Mouse (Mus musculus): ENCODE results near the gene Bmp6. TPM values are rescaled to one million over a fixed set of nuclear protein-coding genes. Genes with fewer than 3 reads are reported as not detected.

Gene Bmp6
- total RNA-seq (2021), result 10 to 100 TPM in 1 of 2 experiments, 1 to 10 TPM in 1; 8.9 to 11.6 TPM
- long read RNA-seq, experiment 1, transcript Bmp6-201 (7 exons, 3,593 nt), result major isoform, 6 of 6 reads
- long read RNA-seq, experiment 1, partial matches to known transcripts, result 0 of 6 reads
- long read RNA-seq, experiment 1, other reads (novel, unspliced or antisense), result 0 of 6 reads
- long read RNA-seq, experiment 2, transcript Bmp6-201 (7 exons, 3,593 nt), result major isoform, 24 of 31 reads
- long read RNA-seq, experiment 2, partial matches to known transcripts, result 6 of 31 reads
- long read RNA-seq, experiment 2, other reads (novel, unspliced or antisense), result 1 of 31 reads

- DNase-seq (ENCODE audit: low spot score in 2 of 2), result peak; percentile 22 to 53
Measured at GRCm38 (mm10) chr13:38344713-38345430, at the start of gene Bmp6. Gene Bmp6, plus strand, starts transcription at chr13:38345107.

GRCm38 (mm10) chr13:38296166-38296565 is 48.7 kb upstream of the Bmp6 start:
- DNase-seq (ENCODE audit: low spot score in 2 of 2), result no peak

DNA sequence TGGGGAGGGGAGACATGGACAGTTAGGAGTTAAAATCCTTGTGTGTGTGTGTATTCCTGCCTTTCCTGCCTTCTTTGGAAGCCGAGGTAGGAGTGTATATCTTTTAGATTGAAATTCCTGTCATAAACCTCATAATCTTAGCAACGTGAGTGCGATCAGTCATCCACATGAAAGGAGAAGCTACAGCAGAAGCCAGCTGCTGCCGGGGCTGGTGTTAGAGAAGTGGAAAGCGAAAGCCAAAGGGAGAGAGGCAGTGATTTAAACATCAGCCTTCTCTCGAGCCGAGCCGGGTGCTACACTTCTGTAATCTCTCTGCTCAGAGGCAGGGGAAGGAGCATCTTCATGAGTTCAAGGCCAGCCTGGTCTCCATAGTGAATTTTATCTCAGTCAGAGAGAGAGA is 48.3 kb upstream of the Bmp6 start:
- no peak for DNase-seq (ENCODE audit: low spot score in 2 of 2)

DNA sequence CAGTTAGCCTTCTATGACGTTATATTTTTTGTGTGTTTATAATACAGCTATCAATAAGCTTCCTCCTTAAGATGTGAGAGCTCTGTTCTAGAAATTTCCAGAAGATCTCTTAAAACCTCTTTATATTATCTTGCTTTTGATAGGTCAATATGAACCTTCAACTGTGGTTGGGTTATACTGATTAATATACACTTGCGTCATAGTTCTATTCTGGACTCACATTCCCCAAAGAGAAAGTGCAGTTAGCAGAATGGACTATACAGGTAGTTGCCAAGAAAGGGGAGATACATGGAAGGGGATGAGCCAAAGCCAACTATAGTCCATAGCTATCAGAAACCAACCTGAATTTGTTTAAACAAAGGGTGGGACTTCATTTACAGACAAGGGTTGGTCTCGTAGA is 33.8 kb upstream of the Bmp6 start:
- DNase-seq (ENCODE audit: low spot score in 2 of 2), result no peak

- DNase-seq (ENCODE audit: low spot score in 2 of 2), result no peak
Measured at GRCm38 (mm10) chr13:38312357-38313040, 32.4 kb upstream of the Bmp6 start.

DNA sequence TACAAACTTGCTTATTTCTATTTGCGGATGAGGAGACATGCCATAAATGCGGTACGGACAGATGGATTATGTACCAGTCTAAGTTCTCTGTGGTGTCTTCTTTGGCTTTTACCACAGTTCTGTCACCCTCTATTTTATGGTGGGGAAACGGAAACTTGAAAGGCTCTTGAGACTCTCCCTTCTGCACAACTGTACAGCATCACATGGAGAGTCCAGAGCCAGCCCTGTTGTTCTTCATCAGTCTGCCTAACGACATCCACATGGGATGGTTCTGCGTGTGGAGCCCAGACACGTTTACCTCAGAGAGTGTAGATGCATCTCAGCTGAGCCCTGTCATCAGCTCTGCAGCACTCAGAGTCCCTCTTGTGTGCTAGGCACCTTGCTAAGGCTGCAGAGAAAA is 30.3 kb upstream of the Bmp6 start:
- DNase-seq (ENCODE audit: low spot score in 2 of 2), result no peak

DNA sequence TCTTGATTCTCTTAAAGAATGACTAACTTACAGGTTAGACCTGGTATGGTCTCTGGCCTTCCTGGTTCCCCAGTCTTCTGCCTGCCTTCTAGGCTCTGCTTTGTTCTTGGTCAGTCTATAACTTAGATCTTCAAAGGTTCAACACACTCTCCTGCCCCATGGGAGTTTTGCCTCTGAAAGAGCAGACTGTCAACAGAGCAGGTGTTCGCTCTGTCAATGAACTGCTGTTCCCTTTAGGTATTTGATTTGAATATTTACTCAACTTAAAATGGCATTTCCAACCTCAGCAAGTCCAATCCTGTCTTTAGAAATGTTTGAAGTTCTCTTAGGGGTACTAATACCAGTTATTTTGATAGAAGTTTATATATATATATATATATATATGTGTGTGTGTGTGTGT is 26.5 kb upstream of the Bmp6 start:
- DNase-seq (ENCODE audit: low spot score in 2 of 2), result no peak

GRCm38 (mm10) chr13:38320354-38320753 is 24.6 kb upstream of the Bmp6 start:
- no peak for DNase-seq (ENCODE audit: low spot score in 2 of 2)

GRCm38 (mm10) chr13:38324452-38324851 is 20.5 kb upstream of the Bmp6 start:
- no peak for DNase-seq (ENCODE audit: low spot score in 2 of 2)

GRCm38 (mm10) chr13:38327377-38327776 is 17.5 kb upstream of the Bmp6 start:
- no peak for DNase-seq (ENCODE audit: low spot score in 2 of 2)

DNA sequence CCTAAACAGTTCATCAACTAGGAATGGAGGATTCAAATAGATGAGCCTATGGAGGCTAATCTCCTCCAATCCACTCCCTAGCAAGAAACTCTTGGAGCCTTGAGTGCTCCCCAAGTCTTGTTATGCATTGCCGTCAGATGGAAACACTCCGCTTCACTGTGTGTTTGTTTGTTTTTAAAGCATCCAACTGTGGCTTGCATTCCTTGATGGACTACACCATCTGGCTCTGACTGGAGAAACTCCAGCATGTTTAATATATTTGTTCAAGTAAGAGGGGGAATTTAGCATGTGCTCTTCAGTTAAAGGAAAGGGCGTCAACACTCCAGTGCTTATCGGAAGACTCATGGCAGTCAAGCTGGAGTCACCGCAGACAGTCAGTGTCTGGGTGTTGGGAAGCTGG is 11.4 kb upstream of the Bmp6 start:
- DNase-seq (ENCODE audit: low spot score in 2 of 2), result no peak

GRCm38 (mm10) chr13:38342598-38342997 is 2.3 kb upstream of the Bmp6 start:
- DNase-seq (ENCODE audit: low spot score in 2 of 2), result peak; percentile 14 to 32

DNA sequence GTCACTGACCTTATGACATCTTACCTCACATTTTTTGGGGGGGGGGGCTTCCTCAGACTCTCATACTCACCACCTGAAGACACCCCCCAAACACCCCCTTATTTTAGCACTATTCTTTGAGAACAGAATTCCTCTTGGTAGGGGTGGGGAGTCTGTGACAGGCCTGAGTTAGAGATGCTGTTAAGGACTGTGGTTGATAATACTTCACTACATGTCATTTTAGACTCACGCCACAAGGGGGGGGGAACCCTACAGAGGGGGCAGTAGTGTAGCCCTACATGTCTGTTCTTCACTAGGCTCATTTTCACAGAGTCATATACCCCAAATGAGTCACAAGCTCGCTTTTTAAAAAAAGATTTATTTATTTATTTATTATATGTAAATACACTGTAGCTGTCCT is 1.7 kb upstream of the Bmp6 start:
- no peak for DNase-seq (ENCODE audit: low spot score in 2 of 2)

DNA sequence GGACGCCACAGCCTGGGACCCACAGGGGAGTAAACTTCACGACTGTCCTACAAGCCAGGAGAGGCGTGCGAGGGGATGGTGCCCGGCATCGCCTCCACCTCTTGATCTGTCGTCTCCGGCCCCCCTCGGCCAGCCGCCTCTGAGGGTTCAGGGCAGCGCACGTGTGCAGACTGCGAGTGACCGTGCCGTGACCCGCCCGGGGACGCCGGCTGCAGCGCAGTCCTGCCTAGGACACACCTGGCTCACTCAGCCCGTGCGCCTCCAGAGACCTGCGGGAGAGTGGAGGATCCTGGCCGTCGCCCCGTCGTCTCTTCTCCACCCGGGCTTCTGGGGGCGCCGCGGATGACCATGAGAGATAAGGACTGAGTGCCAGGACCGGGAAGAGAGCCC is 519 bp downstream of the Bmp6 start:
- peak in 1 of 2 experiments; percentile 6 for DNase-seq (ENCODE audit: low spot score in 2 of 2)

DNA sequence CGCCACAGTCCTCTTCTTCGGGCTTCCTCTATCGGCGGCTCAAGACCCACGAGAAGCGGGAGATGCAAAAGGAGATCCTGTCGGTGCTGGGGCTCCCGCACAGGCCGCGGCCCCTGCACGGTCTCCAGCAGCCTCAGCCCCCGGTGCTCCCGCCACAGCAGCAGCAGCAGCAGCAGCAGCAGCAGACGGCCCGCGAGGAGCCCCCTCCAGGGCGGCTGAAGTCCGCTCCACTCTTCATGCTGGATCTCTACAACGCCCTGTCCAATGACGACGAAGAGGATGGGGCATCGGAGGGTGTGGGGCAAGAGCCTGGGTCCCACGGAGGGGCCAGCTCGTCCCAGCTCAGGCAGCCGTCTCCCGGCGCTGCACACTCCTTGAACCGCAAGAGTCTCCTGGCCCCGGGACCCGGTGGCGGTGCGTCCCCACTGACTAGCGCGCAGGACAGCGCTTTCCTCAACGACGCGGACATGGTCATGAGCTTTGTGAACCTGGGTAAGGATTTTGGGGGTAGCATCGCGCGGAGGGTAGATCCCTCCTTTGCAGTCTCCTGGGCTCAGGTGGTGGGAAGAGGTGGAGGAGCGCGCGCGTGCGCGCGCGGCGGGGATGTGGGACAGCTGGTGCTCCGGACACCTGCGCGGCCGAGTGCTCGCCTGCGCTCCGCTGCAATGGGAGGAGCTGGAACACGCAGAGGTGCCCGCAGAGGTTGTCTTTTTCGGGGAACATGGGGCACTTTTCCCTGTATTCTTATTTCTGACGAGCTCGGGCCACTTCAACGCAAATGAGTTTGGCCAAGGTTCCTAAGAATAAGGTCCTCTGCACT is 1.4 kb downstream of the Bmp6 start:
- DNase-seq (ENCODE audit: low spot score in 2 of 2), result no peak

DNA sequence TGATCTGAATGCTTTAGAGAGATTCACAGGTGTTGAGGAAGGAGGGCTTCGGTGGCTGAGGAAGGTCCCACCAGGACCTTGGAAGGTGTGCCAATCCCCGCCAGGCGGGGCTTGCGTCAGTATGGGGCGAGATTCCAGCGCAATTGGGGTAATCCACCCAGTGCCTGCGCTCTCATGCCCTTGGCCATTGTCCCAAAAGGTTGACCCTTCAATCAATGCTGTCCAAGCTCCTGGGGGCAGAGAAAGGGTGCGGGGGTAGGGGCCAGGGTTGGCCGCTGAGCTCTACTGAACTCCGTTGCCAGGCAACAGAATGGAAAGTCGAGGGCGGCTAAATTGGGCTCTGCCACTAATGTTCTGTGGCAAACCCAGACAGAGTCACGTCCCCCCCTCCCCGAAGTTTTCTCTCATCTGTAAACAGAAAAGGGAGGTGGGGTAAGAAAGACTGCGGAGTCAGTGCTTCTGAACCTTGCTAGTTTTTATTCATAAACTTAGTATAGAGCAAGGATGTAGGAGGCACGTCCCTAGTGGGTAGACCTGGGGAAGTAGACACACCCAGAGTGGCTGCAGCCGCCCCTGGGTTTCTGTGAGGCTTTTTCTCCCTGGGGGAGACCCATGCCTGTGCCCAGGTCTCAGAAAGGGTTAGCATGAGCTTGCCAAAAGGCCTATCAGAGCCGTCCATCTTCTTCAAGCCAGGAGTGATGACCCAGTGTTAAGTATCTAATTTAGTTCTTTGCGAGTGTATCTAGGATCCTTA is 2.3 kb downstream of the Bmp6 start:
- no peak for DNase-seq (ENCODE audit: low spot score in 2 of 2)

- DNase-seq (ENCODE audit: low spot score in 2 of 2), result no peak
Measured at GRCm38 (mm10) chr13:38347775-38348135, 2.8 kb downstream of the Bmp6 start.

GRCm38 (mm10) chr13:38349046-38349445 is 4.1 kb downstream of the Bmp6 start:
- no peak for DNase-seq (ENCODE audit: low spot score in 2 of 2)

DNA sequence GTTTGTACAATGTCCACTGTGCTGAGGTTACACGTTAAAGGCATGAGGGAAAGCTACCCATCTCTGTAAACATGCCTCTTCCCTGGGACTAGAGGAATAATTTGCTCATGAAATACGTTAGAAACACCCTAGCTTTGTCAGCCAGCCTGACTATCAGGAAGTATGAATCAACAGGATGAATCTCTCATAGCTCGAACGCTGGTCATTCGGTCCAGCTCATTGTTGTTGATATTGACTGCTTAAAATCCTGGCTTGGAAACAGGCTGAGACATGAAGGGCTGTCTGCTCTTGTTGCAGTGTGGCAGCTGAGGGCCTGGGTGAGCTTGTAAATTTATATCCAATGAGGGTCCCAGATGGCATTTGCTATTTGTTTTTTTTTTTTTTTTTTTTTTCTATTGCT is 4.9 kb downstream of the Bmp6 start:
- no peak for DNase-seq (ENCODE audit: low spot score in 2 of 2)

DNA sequence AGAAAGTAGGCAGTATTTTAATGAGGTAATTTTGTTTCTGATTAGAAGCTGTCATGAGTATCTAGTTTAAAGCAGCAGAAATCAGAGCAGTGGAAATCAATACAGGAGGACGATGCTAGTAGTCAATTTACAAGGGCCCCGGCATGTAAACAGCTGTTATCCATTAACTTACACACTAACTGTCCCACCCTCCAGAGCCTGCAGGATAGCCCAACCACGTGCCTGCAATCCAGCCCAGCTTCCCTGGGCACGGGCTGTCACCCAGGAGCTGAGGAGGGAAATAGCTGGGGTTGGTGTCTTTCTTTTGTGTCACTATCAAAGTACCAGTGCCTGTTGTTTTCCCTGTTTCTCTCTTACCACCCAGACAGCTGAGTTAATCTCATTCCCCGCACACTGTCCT is 7.1 kb downstream of the Bmp6 start:
- DNase-seq (ENCODE audit: low spot score in 2 of 2), result no peak

- no peak for DNase-seq (ENCODE audit: low spot score in 2 of 2)
Measured at GRCm38 (mm10) chr13:38352986-38353385, 8.1 kb downstream of the Bmp6 start.
